Mouse (Mus musculus): ENCODE measurements around the gene Fbxl12. TPM values are rescaled to one million over a fixed set of nuclear protein-coding genes. Genes with fewer than 3 reads are reported as not detected.
A peak's percentile ranks its signal among the peaks of the same experiment; 100 is the strongest.

The Fbxl12 gene
- total RNA-seq, 2 experiments from 2014 or later: 10.1 to 10.2 TPM

- intact Hi-C loops (cut with DNase I): no loop called here
- no peak for DNase-seq
Observed at GRCm38 (mm10) chr9:20601270-20601669, 43.3 kb downstream of the Fbxl12 start.

GRCm38 (mm10) chr9:20581175-20581634 lies 63.4 kb downstream of the Fbxl12 start, which contains the start of gene Zfp846:
TSS of gene Zfp846 (plus strand) at chr9:20581291.
- peak; percentile 97 to 99 for DNase-seq
- intact Hi-C loops (cut with DNase I): loop anchor here (2.0 kb wide), 1 partner anchor 26 kb away; no protein-coding TSS in a partner anchor

- DNase-seq: no peak
- intact Hi-C loops (cut with DNase I): no loop called here
Observed at GRCm38 (mm10) chr9:20576591-20576990, 68.0 kb downstream of the Fbxl12 start.

- no peak for DNase-seq
- intact Hi-C loops (cut with DNase I): no loop called here
Observed at GRCm38 (mm10) chr9:20571060-20571459, 73.5 kb downstream of the Fbxl12 start.

Other genes starting within 250 kb of the Fbxl12 start
- 10 to 100 TPM in 1 of 2 experiments, 1 to 10 TPM in 1; 8.2 to 11.0 TPM for gene Zfp26, start 184.6 kb downstream of the Fbxl12 start, total RNA-seq (2021)
- gene Zfp426, start 152.0 kb downstream of the Fbxl12 start, total RNA-seq (2021): 10 to 100 TPM in 1 of 2 experiments, 1 to 10 TPM in 1; 9.7 to 10.2 TPM
- gene Zfp266, start 123.3 kb downstream of the Fbxl12 start, total RNA-seq (2021): 10 to 100 TPM; 24.3 to 27.4 TPM
- gene Zfp846, start 63.5 kb downstream of the Fbxl12 start, total RNA-seq (2021): 1 to 10 TPM; 5.7 to 7.0 TPM
- gene Ubl5, start 1.9 kb downstream of the Fbxl12 start, total RNA-seq (2021): 100 to 1,000 TPM; 219 to 255 TPM
- 10 to 100 TPM; 17.5 to 19.0 TPM for gene Pin1, start 7.3 kb upstream of the Fbxl12 start, total RNA-seq (2021)
- gene Olfm2, start 101.6 kb upstream of the Fbxl12 start, total RNA-seq (2021): under 1 TPM; 0.19 to 0.31 TPM
- gene Col5a3, start 170.3 kb upstream of the Fbxl12 start, total RNA-seq (2021): 10 to 100 TPM; 17.2 to 22.0 TPM
- not detected for gene Rdh8, start 173.7 kb upstream of the Fbxl12 start, total RNA-seq (2021)
- gene A230050P20Rik, start 223.9 kb upstream of the Fbxl12 start, total RNA-seq (2021): 1 to 10 TPM; 4.2 to 4.6 TPM
- gene Angptl6, start 235.0 kb upstream of the Fbxl12 start, total RNA-seq (2021): 1 to 10 TPM; 3.9 to 4.0 TPM
- 1 to 10 TPM; 5.8 to 8.7 TPM for gene Ppan, start 243.4 kb upstream of the Fbxl12 start, total RNA-seq (2021)

All from heart, postnatal 36 days (tissue).